Comparison of ENCODE assay signal across 9 mouse cellular contexts in the genomic region with DNA sequence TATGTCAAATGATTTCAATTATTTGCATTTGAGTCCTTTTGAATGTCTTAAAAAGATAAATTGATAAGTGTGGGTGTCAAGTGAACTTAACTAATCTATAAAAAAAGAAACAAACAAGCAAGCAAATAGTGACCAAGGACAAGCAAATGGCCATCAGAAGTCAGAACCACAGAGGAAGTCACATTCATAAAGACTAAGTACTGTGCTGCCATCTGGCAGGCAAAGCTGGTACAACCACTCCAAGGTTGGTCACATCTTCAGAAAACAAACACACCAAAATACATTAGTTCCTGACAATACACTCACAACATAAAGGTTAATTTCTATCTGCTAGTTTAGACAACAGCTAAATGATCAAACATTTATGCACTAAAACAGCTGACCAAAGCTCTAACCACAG. TPM values are rescaled to one million over a fixed set of nuclear protein-coding genes. Genes with fewer than 3 reads are reported as not detected.
DNase-seq lines count a peak whose midpoint lies in the region; ATAC-seq and TF ChIP-seq lines count a peak whose summit lies in the region.
"Had no signal": no experiment of that assay in that cellular context is flagged by ENCODE, and none has a peak within 500 bp of the region (broad histone marks: within the 10 kb centered on the region; RNA-seq: fewer than 3 reads in every experiment).

No protein-coding gene starts in this region.

- H3K36me3 ChIP-seq in limb, embryonic 11.5 days (ENCODE audit: control insufficient read depth, insufficient read depth, low read length): no peaks in the 10 kb centered on the region
- peaks cover 18% of the 10 kb centered on the region for H3K36me3 ChIP-seq in limb, embryonic 10.5 days
- H3K36me3 ChIP-seq in ES-E14 (ENCODE audit: control insufficient read depth, insufficient read depth, low read length, poor library complexity, severe bottlenecking): no peaks in the 10 kb centered on the region

- no peak for ATAC-seq in limb, embryonic 11.5 days (ENCODE audit: insufficient number of reproducible peaks, low FRiP score, low TSS enrichment, low read depth)
- no peak for ATAC-seq in megakaryocyte-erythroid progenitor cell, adult 5-6 weeks (replicated peaks; ENCODE audit: low FRiP score, low TSS enrichment, poor library complexity, severe bottlenecking)

- intact Hi-C loops in left cerebral cortex, postnatal 36 days (cut with DNase I): loop anchor here (2.0 kb wide), 1 partner anchor 220 kb away; no protein-coding TSS in a partner anchor

- H3K4me1 ChIP-seq in limb, embryonic 11.5 days (ENCODE audit: control insufficient read depth, insufficient read depth, low read length): no peaks in the 10 kb centered on the region
- H3K4me1 ChIP-seq in limb, embryonic 10.5 days: no peaks in the 10 kb centered on the region
- no peaks in the 10 kb centered on the region for H3K4me1 ChIP-seq in ES-E14 (ENCODE audit: control insufficient read depth in 2 of 2, insufficient read depth in 2 of 2, low read length in 2 of 2, poor library complexity in 1 of 2)
- H3K4me1 ChIP-seq in cerebellum, adult 2 months (ENCODE audit: control insufficient read depth, insufficient read depth, low read length): no peaks in the 10 kb centered on the region

- in situ Hi-C loops in ES-E14 (cut with MboI; ENCODE audit: low sequenced_read_pairs in 2 of 2, unreplicated experiment in 2 of 2): no loop called here

- peak; percentile 70; the same call in 1 of the 2 replicates for TF ChIP-seq CTCF in cerebellum, adult 2 months (IDR thresholded peaks at IDR 0.05; ENCODE audit: borderline replicate concordance, insufficient read depth, low read depth, low read length)

- H3K4me2 ChIP-seq in limb, embryonic 11.5 days (ENCODE audit: low read depth, severe bottlenecking): no peak overlapping the region

- H3K9ac ChIP-seq in limb, embryonic 11.5 days (ENCODE audit: low read length): no peak overlapping the region
- no peak overlapping the region for H3K9ac ChIP-seq in ES-E14 (ENCODE audit: insufficient read depth, low read depth, low read length, poor library complexity, severe bottlenecking)

- peak; percentile 31 for DNase-seq in limb, embryonic 11.5 days (ENCODE audit: low spot score)
- DNase-seq in limb, embryonic 10.5 days (ENCODE audit: low spot score): no peak
- DNase-seq in ES-E14 (ENCODE audit: low read depth, low spot score): no peak
- peak; percentile 61 to 63 for DNase-seq in cerebellum, adult 2 months
- peak; percentile 50 for DNase-seq in heart, postnatal 4 days
- DNase-seq in left cerebral cortex, postnatal 36 days (ENCODE audit: low spot score in 2 of 2): peak; percentile 10 to 16
- no peak for DNase-seq in urinary bladder, postnatal 25 days (ENCODE audit: low spot score)

- H3K27ac ChIP-seq in limb, embryonic 11.5 days (replicated peaks; ENCODE audit: low read depth, low read length): no peak overlapping the region
- no peak overlapping the region for H3K27ac ChIP-seq in limb, embryonic 10.5 days
- H3K27ac ChIP-seq in ES-E14 (ENCODE audit: insufficient read depth, low read depth, low read length, poor library complexity, severe bottlenecking): no peak overlapping the region
- no peak overlapping the region for H3K27ac ChIP-seq in cerebellum, adult 2 months (ENCODE audit: insufficient read depth, low read length)

- H3K27me3 ChIP-seq in limb, embryonic 11.5 days (ENCODE audit: control insufficient read depth, insufficient read depth, low read length): no peaks in the 10 kb centered on the region
- H3K27me3 ChIP-seq in limb, embryonic 10.5 days (ENCODE audit: low read depth, poor library complexity, severe bottlenecking): no peaks in the 10 kb centered on the region
- H3K27me3 ChIP-seq in cerebellum, adult 2 months (ENCODE audit: control insufficient read depth, insufficient read depth, low read length): no peaks in the 10 kb centered on the region

- H3K4me3 ChIP-seq in limb, embryonic 11.5 days (ENCODE audit: low read depth, low read length): no peak overlapping the region
- no peak overlapping the region for H3K4me3 ChIP-seq in limb, embryonic 10.5 days
- no peak overlapping the region for H3K4me3 ChIP-seq in ES-E14 (ENCODE audit: insufficient read depth in 1 of 2, low read depth in 1 of 2, low read length in 2 of 2, poor library complexity in 1 of 2, severe bottlenecking in 1 of 2)
- no peak overlapping the region for H3K4me3 ChIP-seq in cerebellum, adult 2 months (replicated peaks; ENCODE audit: insufficient read depth, low read depth, low read length)

- no peak for TF ChIP-seq POLR2A in cerebellum, adult 2 months (IDR thresholded peaks at IDR 0.05; ENCODE audit: borderline replicate concordance, insufficient read depth, low read length)

- no peaks in the 10 kb centered on the region for H3K9me3 ChIP-seq in limb, embryonic 11.5 days (ENCODE audit: control insufficient read depth, low read length)
- H3K9me3 ChIP-seq in limb, embryonic 10.5 days (replicated peaks): no peaks in the 10 kb centered on the region
- H3K9me3 ChIP-seq in ES-E14 (ENCODE audit: control insufficient read depth, insufficient read depth, low read depth, low read length): no peaks in the 10 kb centered on the region

TF ChIP-seq in ES-E14, 5 proteins besides CTCF, POLR2A, EP300 and RAD21:
- TF ChIP-seq MAFK (IDR thresholded peaks at IDR 0.05; ENCODE audit: insufficient read depth, low read depth, low read length) (no peak), HCFC1 (IDR thresholded peaks at IDR 0.05; ENCODE audit: borderline replicate concordance, insufficient read depth, low read length) (no peak), ZC3H11A (IDR thresholded peaks at IDR 0.05; ENCODE audit: borderline replicate concordance, low read depth, low read length) (0 out of 2 replicates have a peak, but pooled peaks have one; percentile 22), ZNF384 (IDR thresholded peaks at IDR 0.05; ENCODE audit: low read depth, low read length) (no peak), CHD2 (IDR thresholded peaks at IDR 0.05; ENCODE audit: low read depth, low read length) (no peak)

RNA-seq across cellular contexts. Expression of a gene that starts 24.2 kb away (rescaled TPM):
- 26.0 and 27.4 TPM in 2 replicates for polyA plus RNA-seq in limb, embryonic 11.5 days (2014; fragmentation: Nextera tagmentation; extraction: Ambion mirVana)
- 25.8 and 30.3 TPM in 2 replicates for polyA plus RNA-seq in limb, embryonic 10.5 days (2016; fragmentation: Nextera tagmentation; extraction: Ambion mirVana)
- total RNA-seq in ES-E14 (2012; rRNA removed): 14.1 and 15.2 TPM in 2 replicates
- polyA plus RNA-seq in cerebellum, adult 2 months (2012; rRNA removed): 10.4 and 13.9 TPM in 2 replicates
- total RNA-seq in heart, postnatal 4 days (2021): 10 to 100 TPM in 1 of 2 experiments, 1 to 10 TPM in 1; 9.8 to 10.3 TPM
- 10 to 100 TPM; 24.9 to 26.0 TPM for total RNA-seq in left cerebral cortex, postnatal 36 days (2021)
- total RNA-seq in megakaryocyte-erythroid progenitor cell, adult 5-6 weeks (2014; fragmentation: Nextera tagmentation): 14.7 and 18.0 TPM in 2 replicates
- total RNA-seq in megakaryocyte-erythroid progenitor cell, adult 5-6 weeks (2017): 20.5 and 25.9 TPM in 2 replicates

RNA-seq across cellular contexts. Expression of a gene that starts 24.2 kb away (rescaled TPM):
- 67.8 and 68.4 TPM in 2 replicates for polyA plus RNA-seq in limb, embryonic 11.5 days (2014; fragmentation: Nextera tagmentation; extraction: Ambion mirVana)
- 64.2 and 66.8 TPM in 2 replicates for polyA plus RNA-seq in limb, embryonic 10.5 days (2016; fragmentation: Nextera tagmentation; extraction: Ambion mirVana)
- total RNA-seq in ES-E14 (2012; rRNA removed): 32.0 and 35.1 TPM in 2 replicates
- 17.0 and 20.7 TPM in 2 replicates for polyA plus RNA-seq in cerebellum, adult 2 months (2012; rRNA removed)
- 1 to 10 TPM; 7.8 to 8.0 TPM for total RNA-seq in heart, postnatal 4 days (2021)
- 10 to 100 TPM in 1 of 2 experiments, 1 to 10 TPM in 1; 7.3 to 10.3 TPM for total RNA-seq in left cerebral cortex, postnatal 36 days (2021)
- 33.5 and 35.7 TPM in 2 replicates for total RNA-seq in megakaryocyte-erythroid progenitor cell, adult 5-6 weeks (2014; fragmentation: Nextera tagmentation)
- total RNA-seq in megakaryocyte-erythroid progenitor cell, adult 5-6 weeks (2017): 27.8 and 41.3 TPM in 2 replicates

RNA-seq across cellular contexts. Expression of a gene that starts 24.3 kb away (rescaled TPM):
- polyA plus RNA-seq in limb, embryonic 11.5 days (2014; fragmentation: Nextera tagmentation; extraction: Ambion mirVana): not detected in 2 replicates
- not detected in 2 replicates for polyA plus RNA-seq in limb, embryonic 10.5 days (2016; fragmentation: Nextera tagmentation; extraction: Ambion mirVana)
- total RNA-seq in ES-E14 (2012; rRNA removed): 0.85 TPM in 1 of 2 replicates, not detected in the other
- polyA plus RNA-seq in cerebellum, adult 2 months (2012; rRNA removed): 2.9 and 3.8 TPM in 2 replicates
- not detected for total RNA-seq in heart, postnatal 4 days (2021)
- total RNA-seq in left cerebral cortex, postnatal 36 days (2021): 1 to 10 TPM in 1 of 2 experiments, not detected in 1; 1.8 TPM
- total RNA-seq in megakaryocyte-erythroid progenitor cell, adult 5-6 weeks (2014; fragmentation: Nextera tagmentation): not detected in 2 replicates
- total RNA-seq in megakaryocyte-erythroid progenitor cell, adult 5-6 weeks (2017): not detected in 2 replicates
- total RNA-seq: neutrophil, adult 5-6 weeks had no signal

RNA-seq across cellular contexts. Expression of a gene that starts 40.8 kb away (rescaled TPM):
- polyA plus RNA-seq in limb, embryonic 11.5 days (2014; fragmentation: Nextera tagmentation; extraction: Ambion mirVana): 21.6 and 22.2 TPM in 2 replicates
- polyA plus RNA-seq in limb, embryonic 10.5 days (2016; fragmentation: Nextera tagmentation; extraction: Ambion mirVana): 24.6 and 25.5 TPM in 2 replicates
- total RNA-seq in ES-E14 (2012; rRNA removed): 8.1 and 10.0 TPM in 2 replicates
- polyA plus RNA-seq in cerebellum, adult 2 months (2012; rRNA removed): 27.2 and 28.0 TPM in 2 replicates
- 10 to 100 TPM; 24.2 to 24.6 TPM for total RNA-seq in heart, postnatal 4 days (2021)
- 10 to 100 TPM; 19.6 to 21.3 TPM for total RNA-seq in left cerebral cortex, postnatal 36 days (2021)
- 28.9 and 42.9 TPM in 2 replicates for total RNA-seq in megakaryocyte-erythroid progenitor cell, adult 5-6 weeks (2014; fragmentation: Nextera tagmentation)
- 34.2 and 34.9 TPM in 2 replicates for total RNA-seq in megakaryocyte-erythroid progenitor cell, adult 5-6 weeks (2017)

Comparison
In these comparisons a context has a peak if more than half of its experiments do, and no peak if none do; other contexts are left out.
1. DNase-seq: peak in limb, embryonic 11.5 days (single experiment), cerebellum, adult 2 months (2 of 2), heart, postnatal 4 days (single experiment) and left cerebral cortex, postnatal 36 days (2 of 2); none in limb, embryonic 10.5 days (single experiment), ES-E14 (single experiment) and urinary bladder, postnatal 25 days (single experiment).